Mouse (Mus musculus) heart, adult 2 months (tissue): Measurements from ENCODE around the gene Strap.

Source experiments
- CTCF ChIP-seq: fragments of 200-600 bp; IDR thresholded peaks from 2 replicates; pipeline ENCODE4 v1.8.1; 2022; ENCODE audit warnings: antibody characterized with exemption, mild to moderate bottlenecking, moderate library complexity
- POLR2A ChIP-seq: fragments of 200-500 bp; IDR thresholded peaks from 2 replicates; pipeline ENCODE4 v1.6.1; 2011; ENCODE audit warnings: mild to moderate bottlenecking, low read depth, low read length, control low read depth; ENCODE audit not compliant: insufficient read depth

- TF ChIP-seq CTCF, result no peak
- TF ChIP-seq POLR2A, result no peak
These were observed 877 bp downstream of the Strap start for GRCm38 (mm10) chr6:137735671-137736238.
